Mouse (Mus musculus): Measurements from ENCODE around the gene Ms4a4b. TPM values are rescaled to one million over a fixed set of nuclear protein-coding genes. Genes with fewer than 3 reads are reported as not detected.
"Not testable (repeated sequence)": the region's sequence is repeated elsewhere in the genome, so short reads cannot be mapped to it uniquely, and the experiment has no call there.

Ms4a4b gene
- total RNA-seq, 4 experiments from 2014 or later: 0.19 to 0.79 (median 0.37) TPM

GRCm38 (mm10) chr19:11486599-11486998 lies 43.2 kb downstream of the Ms4a4b start:
- DNase-seq (ENCODE audit: low spot score): no peak

GRCm38 (mm10) chr19:11491406-11492189 lies 48.2 kb downstream of the Ms4a4b start:
- DNase-seq (ENCODE audit: low spot score): no peak

DNA sequence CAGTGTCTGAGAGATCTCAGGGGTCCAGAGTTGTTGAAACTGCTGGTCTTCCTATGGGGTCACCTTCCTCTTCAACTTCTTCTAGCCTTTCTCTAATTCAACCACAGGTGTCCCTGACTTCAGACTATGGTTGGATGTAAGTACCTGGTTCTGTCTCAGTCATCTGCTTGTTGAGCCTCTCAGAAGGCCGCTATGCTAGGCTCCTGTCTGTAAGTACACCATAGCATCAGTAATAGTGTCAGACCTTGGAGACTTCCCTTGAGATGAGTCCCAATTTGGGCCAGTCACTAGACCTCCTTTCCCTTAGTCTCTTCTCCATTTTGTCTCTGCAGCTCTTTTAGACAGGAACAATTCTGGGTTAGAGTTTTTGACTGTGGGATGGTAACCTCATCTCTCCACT lies 49.3 kb downstream of the Ms4a4b start:
- no peak for DNase-seq (ENCODE audit: low spot score)

DNA sequence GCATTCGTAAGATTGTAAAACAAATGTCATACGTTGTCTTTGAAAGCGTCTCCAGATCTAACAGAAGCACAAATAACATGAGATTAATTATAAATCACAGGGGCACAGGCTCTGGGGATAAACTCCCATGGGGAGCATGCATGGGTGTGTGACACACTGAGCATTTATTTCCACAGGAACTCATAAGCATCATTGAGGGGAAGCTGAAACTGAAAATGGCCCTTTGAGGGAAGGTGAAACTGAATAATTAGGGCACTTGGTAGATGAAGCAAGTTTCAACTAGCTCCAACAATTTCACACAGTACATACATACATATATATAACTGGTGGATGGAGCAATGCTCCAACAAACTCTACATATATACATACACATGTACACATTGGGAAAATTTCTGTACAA lies 51.2 kb downstream of the Ms4a4b start:
- no peak for DNase-seq (ENCODE audit: low spot score)

DNA sequence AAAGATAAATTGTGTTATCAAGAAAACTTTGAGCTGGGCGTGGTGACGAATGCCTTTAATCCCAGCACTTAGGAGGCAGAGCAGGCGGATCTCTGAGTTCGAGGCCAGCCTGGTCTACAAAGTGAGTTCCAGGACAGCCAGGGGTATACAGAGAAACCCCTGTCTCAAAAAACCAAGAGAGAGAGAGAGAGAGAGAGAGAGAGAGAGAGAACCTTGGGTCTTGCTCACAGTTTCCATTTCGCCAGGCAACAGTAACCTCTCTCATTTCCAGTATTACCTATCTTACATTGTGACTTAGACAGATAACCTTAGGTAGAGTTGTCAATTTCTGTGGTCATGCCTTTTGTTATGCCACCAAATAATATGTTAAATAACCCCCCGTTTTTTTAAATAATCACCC lies 53.0 kb downstream of the Ms4a4b start:
- DNase-seq (ENCODE audit: low spot score): no peak

DNA sequence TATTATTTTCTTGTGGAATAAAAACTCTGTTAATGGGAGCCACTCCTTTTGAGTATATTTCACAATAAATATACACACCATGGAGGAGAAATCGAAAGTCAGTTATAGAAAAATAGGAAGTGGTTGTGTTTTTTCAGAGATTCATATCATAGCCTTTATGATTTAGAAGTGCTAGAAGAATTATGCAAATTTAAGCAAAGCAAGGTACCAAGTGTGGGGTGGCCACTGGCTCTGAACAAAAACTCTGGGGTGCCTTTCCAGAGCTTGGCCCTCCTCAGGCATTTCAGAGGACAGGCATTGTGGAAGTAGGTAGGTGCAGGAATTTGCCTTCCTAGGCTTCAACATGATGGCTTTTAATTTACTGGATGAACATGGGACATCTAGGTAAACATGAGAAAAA lies 53.9 kb downstream of the Ms4a4b start:
- not testable (repeated sequence) for DNase-seq (ENCODE audit: low spot score)

- no peak for DNase-seq (ENCODE audit: low spot score)
Observed at GRCm38 (mm10) chr19:11500796-11501195, 57.4 kb downstream of the Ms4a4b start.

GRCm38 (mm10) chr19:11501326-11501725 lies 58.0 kb downstream of the Ms4a4b start:
- DNase-seq (ENCODE audit: low spot score): no peak

DNA sequence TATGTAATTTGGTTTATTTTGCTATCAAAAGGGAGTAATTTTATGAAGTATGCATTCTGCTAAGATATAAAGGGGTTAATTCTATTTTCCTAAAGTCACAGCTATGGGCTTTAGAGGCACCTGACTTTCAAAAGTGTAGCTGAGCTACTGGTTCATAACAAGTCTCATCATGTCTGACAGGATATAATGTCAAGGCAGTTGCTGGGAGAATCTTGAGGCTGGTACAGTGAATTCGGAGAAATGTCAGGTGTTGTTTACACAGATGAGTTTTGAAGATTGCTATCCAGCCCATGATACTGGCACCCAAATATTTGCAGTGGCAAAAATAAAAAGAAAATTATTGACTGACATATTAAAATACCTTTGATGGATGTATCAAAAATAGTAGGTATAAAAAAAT lies 61.5 kb downstream of the Ms4a4b start:
- no peak for DNase-seq (ENCODE audit: low spot score)

DNA sequence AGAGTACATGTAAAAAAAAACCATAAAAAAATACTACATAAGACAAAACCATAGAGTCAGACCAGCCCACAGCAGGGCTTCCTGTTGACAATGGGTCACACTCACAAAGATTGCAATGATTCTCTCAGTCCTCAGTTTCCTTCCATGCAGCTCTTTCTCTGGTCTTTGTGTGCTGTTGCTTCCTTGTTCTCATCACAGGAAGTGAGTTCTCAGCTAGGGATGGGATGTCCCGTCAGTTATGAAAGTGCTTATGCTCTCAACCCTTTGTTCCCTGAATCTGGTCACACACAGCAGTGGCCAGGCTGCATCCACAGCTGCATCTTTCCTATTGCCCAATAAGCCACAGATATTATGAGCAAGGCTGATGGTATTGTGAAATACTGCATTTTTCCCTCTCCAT lies 70.1 kb downstream of the Ms4a4b start:
- DNase-seq (ENCODE audit: low spot score): peak; percentile 28

- no peak for DNase-seq (ENCODE audit: low spot score)
Observed at GRCm38 (mm10) chr19:11516246-11516645, 72.9 kb downstream of the Ms4a4b start, which contains the start of gene Ms4a6b. Ms4a6b (plus strand) TSS chr19:11516512.

Other genes starting within 250 kb of the Ms4a4b start
- gene Ms4a13, start 246.8 kb upstream of the Ms4a4b start, total RNA-seq (2022): not detected
- not detected for gene Ms4a12, start 211.1 kb upstream of the Ms4a4b start, total RNA-seq (2022)
- under 1 TPM; 0.33 to 0.78 (median 0.34) TPM for gene Ms4a1, start 177.3 kb upstream of the Ms4a4b start, total RNA-seq (2022)
- not detected for gene Ms4a5, start 159.7 kb upstream of the Ms4a4b start, total RNA-seq (2022)
- gene Ms4a14, start 129.1 kb upstream of the Ms4a4b start, total RNA-seq (2022): under 1 TPM in 3 of 4 experiments, not detected in 1; 0.12 to 0.20 (median 0.13) TPM
- gene Ms4a7, start 107.4 kb upstream of the Ms4a4b start, total RNA-seq (2022): 1 to 10 TPM in 2 of 4 experiments, under 1 TPM in 2; 0.59 to 1.9 (median 1.2) TPM
- gene Ms4a4a, start 68.0 kb upstream of the Ms4a4b start, total RNA-seq (2022): 1 to 10 TPM; 1.5 to 5.5 (median 2.8) TPM
- under 1 TPM in 1 of 4 experiments, not detected in 3; 0.34 TPM for gene Ms4a4c, start 38.8 kb upstream of the Ms4a4b start, total RNA-seq (2022)
- gene Ms4a6c, start 25.8 kb downstream of the Ms4a4b start, total RNA-seq (2022): 1 to 10 TPM; 3.7 to 4.7 (median 4.1) TPM
- gene Gm8369, start 42.4 kb downstream of the Ms4a4b start, total RNA-seq (2022): under 1 TPM in 2 of 4 experiments, not detected in 2; 0.40 to 0.57 TPM
- gene Ms4a6b, start 73.0 kb downstream of the Ms4a4b start, total RNA-seq (2022): 1 to 10 TPM; 2.4 to 5.9 (median 3.6) TPM
- 1 to 10 TPM; 4.9 to 6.9 (median 6.7) TPM for gene Ms4a4d, start 93.2 kb downstream of the Ms4a4b start, total RNA-seq (2022)
- 1 to 10 TPM; 2.1 to 3.5 (median 3.0) TPM for gene Ms4a6d, start 161.3 kb downstream of the Ms4a4b start, total RNA-seq (2022)
- gene Ms4a2, start 180.2 kb downstream of the Ms4a4b start, total RNA-seq (2022): not detected
- not detected for gene Ms4a3, start 197.3 kb downstream of the Ms4a4b start, total RNA-seq (2022)
- gene Oosp2, start 217.0 kb downstream of the Ms4a4b start, total RNA-seq (2022): not detected
- not detected for gene Oosp1, start 247.6 kb downstream of the Ms4a4b start, total RNA-seq (2022)